Mouse (Mus musculus) forebrain, postnatal 0 days (tissue): ENCODE measurements at regions not wholly inside any gene's neighbourhood (a gene's known extent, or its start where the extent isn't known, plus 50 kb on each side); places are given as distances from the start of the nearest gene placed in this dataset.

Experiments
- ATAC-seq: fragments of 200-750 bp; cut with Nextera tagmentation; 2 replicates; pipeline ENCODE4 v1.8.0; 2017; ENCODE audit warnings: mild to moderate bottlenecking, moderate library complexity
- DNase-seq: peaks from one replicate; pipeline ENCODE4 v3.0.0-alpha.2; 2015
- H3K27ac ChIP-seq: fragments of 300-500 bp; sonication (generic); 2 replicates; pipeline ENCODE4 v1.5.1; 2014; ENCODE audit warnings: low read depth, mild to moderate bottlenecking, antibody characterized with exemption, low read length, moderate library complexity, mixed read lengths
- H3K27me3 ChIP-seq: fragments of 300-500 bp; sonication (generic); 2 replicates; pipeline ENCODE4 v1.6.1; 2014; ENCODE audit warnings: mild to moderate bottlenecking, low read length, mixed read lengths; ENCODE audit not compliant: insufficient read depth
- H3K36me3 ChIP-seq: fragments of 300-500 bp; sonication (generic); 2 replicates; pipeline ENCODE4 v1.6.1; 2014; ENCODE audit warnings: mild to moderate bottlenecking, moderate library complexity; ENCODE audit not compliant: insufficient read depth
- H3K4me1 ChIP-seq: fragments of 300-500 bp; sonication (generic); 2 replicates; pipeline ENCODE4 v1.6.1; 2014; ENCODE audit warnings: antibody characterized with exemption; ENCODE audit not compliant: insufficient read depth
- H3K4me2 ChIP-seq: fragments of 300-500 bp; sonication (generic); 2 replicates; pipeline ENCODE4 v1.6.1; 2014; ENCODE audit warnings: low read depth, mild to moderate bottlenecking, moderate library complexity
- H3K4me3 ChIP-seq: fragments of 300-500 bp; sonication (generic); 2 replicates; pipeline ENCODE4 v1.5.1; 2014; ENCODE audit warnings: low read depth, low read length, mixed read lengths
- H3K9ac ChIP-seq: fragments of 300-500 bp; sonication (generic); 2 replicates; pipeline ENCODE4 v1.6.1; 2014; ENCODE audit warnings: mild to moderate bottlenecking
- H3K9me3 ChIP-seq: fragments of 300-500 bp; sonication (generic); 2 replicates; pipeline ENCODE4 v1.6.1; 2016; ENCODE audit warnings: low read length
- CTCF ChIP-seq: sonication (generic); IDR thresholded peaks from 2 replicates; pipeline ENCODE4 v1.5.1; 2016; ENCODE audit warnings: antibody characterized with exemption, control low read depth, low read depth
- WGBS: fragments of 180-500 bp; shearing (Covaris S2); extraction: QIAGEN DNeasy Blood & Tissue Kit; methylation state at CpG from one replicate; pipeline ENCODE4 v1.1.7; 2014; 5-methylcytosine and 5-hydroxymethylcytosine counted together

DNA sequence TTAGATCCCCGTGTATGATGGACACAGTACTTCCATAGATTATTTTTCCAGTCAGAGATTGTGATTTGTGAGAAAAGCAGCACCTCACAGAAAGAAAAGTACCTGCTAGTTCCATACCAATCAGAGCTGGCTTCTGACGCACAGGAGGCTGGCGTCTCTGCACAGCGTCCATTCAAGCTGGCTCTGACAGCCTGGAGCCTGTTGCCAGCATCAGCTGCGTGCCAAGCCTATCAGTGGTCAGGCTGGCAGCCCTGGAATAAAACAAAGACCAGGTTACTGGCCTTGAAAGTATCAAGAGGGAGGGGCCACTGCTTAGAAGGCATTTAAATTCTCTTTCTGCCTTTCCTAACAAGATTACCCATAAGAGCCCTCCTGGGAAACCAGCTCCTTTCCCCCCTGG is 239.3 kb downstream of the Efnb2 start:
- no peaks in the 10 kb centered on the region for H3K4me1 ChIP-seq
- no peak overlapping the region for H3K9ac ChIP-seq
- H3K4me3 ChIP-seq: no peak overlapping the region
- no peak overlapping the region for H3K27ac ChIP-seq
- 52% methylated on average over 5 of the region's 5 CpGs for whole genome bisulfite sequencing
- no peak for TF ChIP-seq CTCF
- no peaks in the 10 kb centered on the region for H3K27me3 ChIP-seq
- DNase-seq (no peak), ATAC-seq (no peak)
- H3K9me3 ChIP-seq: no peaks in the 10 kb centered on the region
- H3K4me2 ChIP-seq: no peak overlapping the region
- H3K36me3 ChIP-seq: no peaks in the 10 kb centered on the region

DNA sequence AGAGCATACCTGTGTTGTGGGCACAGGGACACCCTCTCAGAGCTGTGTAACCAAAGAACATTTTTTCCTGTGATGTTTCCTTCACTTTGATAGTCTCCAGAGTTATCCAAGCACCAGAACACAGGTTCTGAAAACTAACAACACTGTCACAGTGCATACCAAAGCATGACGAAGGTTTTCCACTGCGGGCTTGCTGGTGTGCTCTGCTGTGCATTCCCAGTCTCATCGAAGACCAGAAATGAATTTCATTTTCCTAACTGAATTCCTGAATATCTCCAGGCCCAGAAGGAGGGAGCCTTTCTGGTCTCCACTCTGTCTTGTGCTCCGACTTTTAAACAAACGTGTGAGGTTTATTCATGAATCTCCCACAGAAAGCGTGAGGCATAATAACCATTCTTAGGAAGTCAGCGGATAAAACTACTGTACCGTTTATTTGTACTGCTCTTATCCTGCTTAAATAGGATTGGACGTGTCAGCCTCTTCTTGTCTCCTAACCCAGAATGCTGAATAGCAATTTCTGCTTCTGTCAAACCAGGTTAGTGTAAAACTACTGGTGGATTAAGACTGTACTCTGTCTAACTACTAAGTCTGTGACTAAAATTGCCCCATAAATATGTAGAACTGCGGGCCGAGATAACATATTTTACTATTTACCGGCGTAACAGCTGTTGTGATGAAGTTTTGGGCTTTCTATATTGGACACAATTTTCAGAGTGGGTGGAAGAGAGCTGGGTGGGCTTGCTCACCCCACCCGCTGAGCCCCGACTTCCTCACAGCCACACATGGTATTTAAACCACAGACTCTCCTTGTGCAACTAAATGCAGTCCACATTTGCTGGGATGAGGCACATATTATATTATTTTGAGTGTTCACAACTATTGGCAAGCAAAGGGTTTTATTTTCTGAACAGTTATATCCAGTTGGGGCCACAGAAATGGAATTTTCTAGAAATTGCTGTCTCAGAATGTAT is 241.4 kb downstream of the Efnb2 start:
- Histone ChIP-seq H3K4me3 (no peak overlapping the region), H3K4me1 (no peaks in the 10 kb centered on the region), H3K27ac (no peak overlapping the region), H3K27me3 (no peaks in the 10 kb centered on the region), H3K4me2 (no peak overlapping the region), H3K9ac (no peak overlapping the region), H3K9me3 (no peaks in the 10 kb centered on the region), H3K36me3 (no peaks in the 10 kb centered on the region)
- no peak for TF ChIP-seq CTCF
- 59% methylated on average over 15 of the region's 15 CpGs for WGBS
- ATAC-seq (no peak), DNase-seq (no peak)

DNA sequence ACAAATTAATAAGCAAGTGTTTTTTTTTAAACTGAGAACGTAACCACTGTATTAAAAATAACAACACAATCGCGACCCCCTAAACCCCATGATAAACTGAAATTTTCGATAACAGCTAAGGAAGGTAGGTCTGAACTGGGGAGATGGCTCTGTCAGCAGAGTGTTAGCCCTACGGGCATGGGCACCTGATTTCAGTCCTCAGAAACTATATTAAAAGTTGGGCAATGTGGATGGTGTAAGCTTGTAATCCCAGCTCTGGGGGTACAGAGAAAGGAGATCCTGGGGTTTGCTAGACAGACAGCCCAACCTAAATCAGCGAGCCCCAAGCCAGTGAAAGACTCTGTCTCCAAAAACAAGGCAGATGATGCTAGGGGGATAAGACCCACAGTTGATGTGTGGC is 242.1 kb downstream of the Efnb2 start:
- no peak overlapping the region for H3K27ac ChIP-seq
- 98% methylated on average over 6 of the region's 6 CpGs for WGBS
- H3K36me3 ChIP-seq: no peaks in the 10 kb centered on the region
- no peak overlapping the region for H3K4me3 ChIP-seq
- DNase-seq (no peak), ATAC-seq (no peak)
- no peaks in the 10 kb centered on the region for H3K4me1 ChIP-seq
- H3K27me3 ChIP-seq: no peaks in the 10 kb centered on the region
- no peak overlapping the region for H3K9ac ChIP-seq
- no peaks in the 10 kb centered on the region for H3K9me3 ChIP-seq
- H3K4me2 ChIP-seq: no peak overlapping the region
- TF ChIP-seq CTCF: no peak

DNA sequence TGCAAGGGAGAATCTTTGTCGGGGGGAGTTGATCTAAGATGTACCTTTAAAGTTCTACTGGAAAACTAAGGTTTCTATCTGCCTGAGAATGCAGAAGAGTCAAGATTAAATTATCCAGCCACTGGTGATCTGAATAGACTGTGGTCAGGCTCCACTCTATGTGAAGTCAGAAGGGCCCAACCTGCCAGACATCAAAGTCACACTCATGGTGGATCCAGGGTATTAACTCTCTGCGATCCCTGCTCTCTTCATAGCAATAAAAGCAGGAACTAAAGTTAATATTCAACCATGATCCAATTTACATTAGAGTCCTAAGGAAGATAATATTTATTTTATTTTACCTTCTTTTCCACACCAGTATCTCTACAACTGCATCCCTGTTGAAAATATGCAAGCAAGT is 242.5 kb downstream of the Efnb2 start:
- no peak overlapping the region for H3K27ac ChIP-seq
- H3K4me1 ChIP-seq: no peaks in the 10 kb centered on the region
- no peak for TF ChIP-seq CTCF
- no peak for ATAC-seq
- no peak for DNase-seq
- 96% methylated on average over 2 of the region's 2 CpGs for WGBS
- no peaks in the 10 kb centered on the region for H3K36me3 ChIP-seq
- no peak overlapping the region for H3K4me2 ChIP-seq
- H3K9me3 ChIP-seq: no peaks in the 10 kb centered on the region
- H3K4me3 ChIP-seq: no peak overlapping the region
- H3K27me3 ChIP-seq: no peaks in the 10 kb centered on the region
- no peak overlapping the region for H3K9ac ChIP-seq

DNA sequence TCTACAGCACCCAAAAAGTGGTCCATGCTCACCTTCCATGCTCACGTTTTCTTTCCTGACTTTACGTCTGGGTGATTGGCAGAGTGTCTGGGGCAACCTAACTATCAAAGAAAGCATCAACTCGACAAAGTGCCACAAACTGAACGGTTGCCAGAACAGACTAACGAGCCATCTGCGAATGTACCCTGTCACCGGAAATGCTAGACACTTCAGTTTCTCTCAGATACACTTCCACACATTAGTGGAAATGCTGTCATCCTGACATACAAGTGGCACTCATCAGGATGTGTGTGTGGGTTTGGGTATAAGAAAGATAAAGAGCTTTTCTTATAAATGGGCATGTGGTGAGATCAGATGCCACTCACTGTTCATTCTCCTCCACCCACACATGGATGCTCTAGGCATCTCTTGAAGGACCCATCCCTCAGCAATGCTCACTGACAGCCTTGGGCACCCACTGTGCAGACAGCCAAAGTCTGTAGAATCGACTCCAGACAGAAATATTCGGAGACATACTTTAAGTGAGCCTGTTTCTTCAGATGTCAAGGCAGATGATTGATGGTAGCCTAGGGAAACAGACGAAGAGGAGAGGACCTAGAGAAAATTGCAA is 244.8 kb downstream of the Efnb2 start:
- TF ChIP-seq CTCF: no peak
- Histone ChIP-seq H3K9me3 (no peaks in the 10 kb centered on the region), H3K9ac (no peak overlapping the region), H3K27me3 (no peaks in the 10 kb centered on the region), H3K4me2 (no peak overlapping the region), H3K4me3 (no peak overlapping the region), H3K4me1 (no peaks in the 10 kb centered on the region), H3K27ac (no peak overlapping the region), H3K36me3 (no peaks in the 10 kb centered on the region)
- 31% methylated on average over 10 of the region's 10 CpGs for WGBS
- ATAC-seq: peak; percentile 91
- peak; percentile 66 for DNase-seq

DNA sequence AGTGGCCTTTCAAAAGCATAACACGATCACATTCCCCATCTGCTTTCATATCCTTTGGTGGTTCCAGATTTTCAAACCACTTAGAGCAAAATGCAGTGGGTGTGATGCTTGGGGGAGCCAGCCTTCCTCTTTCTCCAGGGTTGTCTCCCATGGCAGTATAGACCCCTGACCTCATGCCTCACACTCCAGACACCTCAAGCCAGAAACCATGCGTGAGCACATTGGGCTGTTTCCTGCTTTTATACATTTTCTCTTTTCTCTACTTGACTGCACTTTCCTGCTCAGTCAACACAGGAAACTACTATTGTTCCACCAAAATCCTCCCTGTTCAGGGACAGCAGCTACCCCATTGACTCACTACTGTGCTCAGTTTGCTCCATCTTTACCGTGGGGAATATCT is 253.7 kb downstream of the Efnb2 start:
- Histone ChIP-seq H3K4me3 (no peak overlapping the region), H3K9me3 (0 out of 2 replicates have a peak, but pooled peaks cover 4% of the 10 kb centered on the region), H3K27ac (no peak overlapping the region), H3K36me3 (no peaks in the 10 kb centered on the region), H3K9ac (no peak overlapping the region), H3K27me3 (no peaks in the 10 kb centered on the region), H3K4me1 (no peaks in the 10 kb centered on the region), H3K4me2 (no peak overlapping the region)
- ATAC-seq (no peak), DNase-seq (no peak)
- TF ChIP-seq CTCF: no peak
- WGBS: 86% methylated on average over 3 of the region's 3 CpGs

DNA sequence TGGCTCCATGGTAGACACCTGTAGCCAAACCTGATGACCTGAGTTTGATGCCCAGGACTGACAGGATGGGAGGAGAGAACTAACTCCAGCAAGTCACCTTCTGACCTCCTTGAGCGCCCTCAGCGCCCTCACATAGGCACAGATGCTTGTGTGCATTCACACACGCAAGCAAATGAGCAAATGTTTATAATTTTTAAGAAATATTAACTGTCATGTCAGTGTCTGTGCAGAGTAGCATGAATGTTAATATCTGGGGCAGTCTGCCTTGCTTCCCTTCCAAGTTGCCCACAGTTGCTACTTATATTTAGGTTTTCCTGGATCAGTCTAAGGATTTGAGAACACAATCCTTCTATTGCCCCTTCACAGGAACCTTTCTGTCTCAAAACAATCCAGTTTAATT is 257.6 kb downstream of the Efnb2 start:
- DNase-seq (no peak), ATAC-seq (no peak)
- Histone ChIP-seq H3K4me1 (no peaks in the 10 kb centered on the region), H3K9me3 (0 out of 2 replicates have a peak, but pooled peaks cover under 1% of the 10 kb centered on the region), H3K27ac (no peak overlapping the region), H3K27me3 (no peaks in the 10 kb centered on the region), H3K4me2 (no peak overlapping the region), H3K4me3 (no peak overlapping the region), H3K36me3 (no peaks in the 10 kb centered on the region), H3K9ac (no peak overlapping the region)
- no peak for TF ChIP-seq CTCF
- 97% methylated on average over 3 of the region's 3 CpGs for WGBS
